Mouse (Mus musculus): ENCODE measurements around the gene Ncoa3. TPM values are rescaled to one million over a fixed set of nuclear protein-coding genes. Genes with fewer than 3 reads are reported as not detected.
"Not testable (repeated sequence)": the region's sequence is repeated elsewhere in the genome, so short reads cannot be mapped to it uniquely, and the experiment has no call there.

The Ncoa3 gene
- total RNA-seq, 2 experiments from 2014 or later, result 8.3 to 8.8 TPM

DNA sequence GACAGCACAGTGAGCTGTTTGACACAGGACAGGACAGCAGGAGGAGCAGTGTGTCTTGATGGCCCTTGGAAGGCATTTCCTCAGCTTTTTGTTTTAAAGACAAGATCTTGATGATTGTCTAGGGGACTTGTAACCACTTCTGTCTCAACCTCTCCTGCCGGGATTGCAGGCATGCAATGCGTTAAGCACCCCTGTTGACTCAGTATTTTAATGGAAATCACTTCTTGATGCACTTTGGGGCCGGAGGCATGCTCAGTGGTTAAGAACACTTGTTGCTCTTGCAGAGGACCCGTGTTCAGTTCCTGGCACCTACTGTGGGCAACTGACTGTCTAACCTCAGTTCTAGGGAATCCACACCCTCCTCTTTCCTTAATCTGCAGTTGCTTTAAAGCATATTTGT lies 74.0 kb downstream of the Ncoa3 start:
- ATAC-seq (replicated peaks; ENCODE audit: low FRiP score, low TSS enrichment, poor library complexity, severe bottlenecking), result no peak

DNA sequence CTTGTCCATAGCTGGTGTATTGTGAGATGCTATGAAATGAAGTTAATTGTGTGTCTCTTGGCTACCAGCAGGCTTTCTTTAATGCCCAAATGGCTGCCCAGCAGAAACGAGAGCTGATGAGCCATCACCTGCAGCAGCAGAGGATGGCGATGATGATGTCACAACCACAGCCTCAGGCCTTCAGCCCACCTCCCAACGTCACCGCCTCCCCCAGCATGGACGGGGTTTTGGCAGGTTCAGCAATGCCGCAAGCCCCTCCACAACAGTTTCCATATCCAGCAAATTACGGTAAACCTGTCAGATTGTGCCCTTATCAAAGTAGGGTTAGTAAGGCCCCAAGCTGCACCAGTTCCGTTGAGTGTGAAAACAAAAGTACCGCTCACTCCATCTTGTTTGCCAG lies 75.8 kb downstream of the Ncoa3 start:
- ATAC-seq (replicated peaks; ENCODE audit: low FRiP score, low TSS enrichment, poor library complexity, severe bottlenecking), result no peak

DNA sequence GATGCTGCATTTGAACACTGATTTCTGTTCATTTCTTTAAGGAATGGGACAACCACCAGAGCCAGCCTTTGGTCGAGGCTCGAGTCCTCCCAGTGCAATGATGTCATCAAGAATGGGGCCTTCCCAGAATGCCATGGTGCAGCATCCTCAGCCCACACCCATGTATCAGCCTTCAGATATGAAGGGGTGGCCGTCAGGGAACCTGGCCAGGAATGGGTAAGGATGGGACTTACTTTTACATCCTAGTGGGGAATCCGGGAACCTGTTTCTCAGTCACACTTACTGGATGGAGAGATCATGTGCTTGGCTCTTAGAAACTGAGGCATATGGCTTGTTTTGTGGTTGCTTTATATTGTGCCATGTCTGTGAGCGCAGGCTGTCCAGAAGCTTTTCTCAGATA lies 76.7 kb downstream of the Ncoa3 start:
- ATAC-seq (replicated peaks; ENCODE audit: low FRiP score, low TSS enrichment, poor library complexity, severe bottlenecking), result no peak

DNA sequence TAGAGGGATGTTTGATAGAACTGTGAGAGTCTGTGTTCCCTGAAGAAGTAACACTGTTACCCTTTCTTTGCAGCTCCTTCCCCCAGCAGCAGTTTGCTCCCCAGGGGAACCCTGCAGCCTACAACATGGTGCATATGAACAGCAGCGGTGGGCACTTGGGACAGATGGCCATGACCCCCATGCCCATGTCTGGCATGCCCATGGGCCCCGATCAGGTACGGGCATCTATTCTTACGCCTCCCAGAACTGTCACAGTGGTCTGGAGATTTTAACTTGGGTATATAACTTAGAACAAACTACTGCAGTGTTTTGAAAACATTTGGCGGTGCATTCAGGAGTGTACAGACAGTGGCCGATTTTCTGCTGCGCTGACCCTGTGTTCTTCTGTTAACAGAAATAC lies 77.3 kb downstream of the Ncoa3 start:
- no peak for ATAC-seq (replicated peaks; ENCODE audit: low FRiP score, low TSS enrichment, poor library complexity, severe bottlenecking)

DNA sequence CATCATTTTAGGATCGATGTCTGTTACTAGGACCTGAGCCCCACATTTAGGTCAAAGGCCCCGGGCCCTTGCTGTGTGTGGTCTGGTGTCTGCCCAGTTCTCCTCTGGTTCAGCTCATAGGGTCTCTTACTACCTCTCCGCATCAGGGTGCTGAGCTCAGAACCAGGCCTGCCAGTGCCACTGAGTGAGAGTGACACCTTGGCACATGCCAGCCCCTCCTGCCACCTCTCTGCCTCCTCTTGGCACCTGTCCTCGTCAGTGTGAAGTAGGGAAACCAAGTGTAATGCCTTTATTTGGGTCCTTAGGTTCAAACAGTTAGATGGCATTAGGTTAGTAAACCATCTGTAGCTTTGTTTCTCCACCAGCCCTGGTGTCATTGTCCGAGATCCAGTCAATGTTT lies 79.0 kb downstream of the Ncoa3 start:
- no peak for ATAC-seq (replicated peaks; ENCODE audit: low FRiP score, low TSS enrichment, poor library complexity, severe bottlenecking)

DNA sequence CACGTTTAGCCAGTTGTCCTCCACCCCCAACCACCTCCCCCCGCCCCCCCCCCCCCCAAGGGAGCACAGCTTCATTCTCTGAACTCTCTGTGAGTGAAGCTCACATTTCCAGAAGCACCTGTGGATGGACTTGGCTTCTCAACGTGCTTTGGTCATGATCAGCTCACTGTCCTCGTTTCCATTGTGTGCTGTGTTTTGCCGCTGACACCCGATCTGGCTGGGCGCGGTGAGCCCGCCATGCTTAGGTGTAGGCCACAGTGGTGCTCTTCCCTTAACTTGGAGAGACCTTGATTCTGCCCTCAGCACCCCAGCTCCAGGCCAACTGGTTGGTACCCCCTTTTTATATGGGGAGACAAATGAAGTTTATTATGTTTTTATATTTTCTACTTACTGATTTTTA lies 79.5 kb downstream of the Ncoa3 start:
- no peak for ATAC-seq (replicated peaks; ENCODE audit: low FRiP score, low TSS enrichment, poor library complexity, severe bottlenecking)

DNA sequence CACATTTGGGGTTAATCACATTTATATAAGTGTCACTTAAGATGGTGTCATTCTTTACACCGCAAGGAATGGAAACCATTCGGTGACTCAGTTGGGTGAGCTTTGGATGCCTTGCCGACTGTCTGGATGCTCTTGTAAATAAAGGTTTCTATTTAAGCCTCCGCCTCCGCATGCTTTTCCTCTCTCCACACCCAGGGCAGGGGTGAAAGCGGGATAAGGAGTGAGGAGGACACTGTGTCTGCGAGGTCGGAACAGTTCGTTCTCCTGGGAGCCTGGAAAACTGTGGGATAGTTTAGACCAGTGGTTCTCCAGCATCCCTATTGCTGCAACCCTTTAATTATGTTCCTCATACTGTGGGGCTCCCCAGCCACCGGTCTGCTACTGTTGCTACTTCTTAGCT lies 80.6 kb downstream of the Ncoa3 start:
- ATAC-seq (replicated peaks; ENCODE audit: low FRiP score, low TSS enrichment, poor library complexity, severe bottlenecking), result no peak

DNA sequence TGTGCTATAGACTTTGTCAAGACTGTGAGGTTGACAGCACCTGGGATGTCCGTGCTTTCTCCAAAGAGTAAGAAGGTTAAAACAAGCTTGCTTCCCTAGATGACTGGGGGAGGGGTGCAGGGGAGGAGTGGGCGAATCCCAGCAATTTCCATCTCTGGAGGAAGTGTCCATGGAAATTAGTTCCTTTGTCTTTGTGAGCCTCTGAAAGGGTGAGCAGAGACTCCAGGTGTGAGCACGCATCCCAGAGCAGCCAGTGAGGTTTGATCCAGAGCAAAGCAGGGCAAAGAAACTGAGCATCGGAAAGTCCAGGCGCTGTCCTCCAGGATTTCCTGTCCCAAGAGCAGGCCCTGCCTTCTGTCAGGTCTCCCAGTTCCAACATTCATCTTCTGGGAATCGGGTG lies 81.9 kb downstream of the Ncoa3 start:
- ATAC-seq (replicated peaks; ENCODE audit: low FRiP score, low TSS enrichment, poor library complexity, severe bottlenecking), result no peak

DNA sequence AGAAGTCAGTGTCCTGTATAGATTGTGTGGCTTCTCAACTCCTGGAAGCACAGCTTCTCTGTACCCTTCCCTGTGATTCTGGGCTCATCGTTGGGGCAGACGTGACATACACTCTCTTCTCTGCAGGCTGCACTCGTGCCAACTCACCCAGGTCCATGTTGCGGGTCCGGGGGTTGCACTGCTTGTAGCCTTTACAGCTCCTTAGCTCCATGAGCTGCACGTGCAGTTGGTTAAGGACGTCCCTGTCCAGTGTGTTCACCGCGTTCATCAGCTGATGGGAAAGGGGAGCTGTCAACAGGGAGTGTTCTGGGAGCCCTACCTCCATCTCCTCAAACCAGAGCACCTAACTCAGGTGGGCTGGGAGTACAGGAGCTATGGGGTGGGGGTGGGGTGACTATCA lies 84.9 kb downstream of the Ncoa3 start:
- no peak for ATAC-seq (replicated peaks; ENCODE audit: low FRiP score, low TSS enrichment, poor library complexity, severe bottlenecking)

DNA sequence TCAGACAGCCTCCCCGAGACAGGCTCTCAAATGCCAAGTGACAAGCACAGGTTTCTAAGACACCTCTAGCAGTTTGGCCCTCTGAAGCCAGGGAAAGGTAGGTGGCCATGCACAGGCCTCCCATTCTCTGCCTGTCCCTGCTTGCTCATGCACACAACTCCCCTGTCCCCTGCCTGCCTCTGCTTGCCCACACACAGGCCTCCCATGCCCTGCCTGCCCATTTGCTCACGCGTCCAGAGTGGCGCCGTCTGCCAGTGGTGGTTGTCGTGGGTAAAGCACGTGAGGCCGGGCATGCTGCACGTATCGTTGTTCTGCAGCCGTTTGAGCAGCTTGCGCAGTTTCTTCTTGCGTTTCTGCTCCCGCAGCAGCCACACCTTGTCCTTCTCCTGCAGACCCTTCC lies 86.8 kb downstream of the Ncoa3 start:
- no peak for ATAC-seq (replicated peaks; ENCODE audit: low FRiP score, low TSS enrichment, poor library complexity, severe bottlenecking)

DNA sequence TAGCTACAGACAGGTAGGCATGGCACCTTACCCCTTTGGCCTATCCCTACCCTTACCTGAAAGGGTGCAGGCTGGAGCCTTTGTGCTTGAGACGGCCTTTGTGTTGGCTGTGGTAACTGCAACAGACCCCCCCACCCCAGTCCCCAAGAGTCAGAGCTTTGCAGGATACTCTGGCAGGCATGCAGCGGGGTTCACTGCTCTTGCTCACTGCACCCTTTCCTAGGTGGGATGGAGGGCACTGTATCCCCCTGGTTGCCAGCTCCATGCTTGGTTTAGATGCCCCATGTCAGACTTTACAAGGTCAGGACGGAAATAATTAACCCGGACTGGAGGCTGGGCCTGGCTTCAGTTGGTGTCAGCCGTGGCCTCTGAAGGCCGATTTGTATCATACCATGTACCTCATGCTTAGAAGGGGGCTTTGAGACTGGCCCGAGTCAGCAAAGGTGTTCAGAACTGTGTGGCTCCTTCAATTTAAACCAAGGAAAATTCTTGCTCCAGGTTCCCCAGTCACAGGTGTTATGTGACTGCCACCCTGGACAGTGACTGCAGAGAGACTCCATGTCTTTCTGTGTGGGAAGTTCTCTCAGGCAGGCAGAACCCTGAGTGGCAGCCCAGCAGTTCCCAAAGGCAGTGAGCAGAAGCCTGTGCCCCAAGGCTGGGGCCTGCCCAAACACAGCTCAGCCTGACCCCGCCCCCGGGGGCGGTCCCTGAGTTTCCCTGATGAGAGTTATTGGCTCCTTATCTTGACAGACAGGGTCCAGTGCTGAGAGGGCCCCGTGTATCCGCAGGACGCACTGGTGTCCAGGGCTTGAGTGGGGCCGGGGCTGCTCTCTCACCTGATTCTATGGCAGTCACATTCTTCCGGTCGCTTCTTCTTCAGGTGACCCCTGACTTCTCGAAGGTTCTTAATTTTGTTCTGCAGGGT lies 87.8 kb downstream of the Ncoa3 start:
- peak; percentile 82 for ATAC-seq (replicated peaks; ENCODE audit: low FRiP score, low TSS enrichment, poor library complexity, severe bottlenecking)

DNA sequence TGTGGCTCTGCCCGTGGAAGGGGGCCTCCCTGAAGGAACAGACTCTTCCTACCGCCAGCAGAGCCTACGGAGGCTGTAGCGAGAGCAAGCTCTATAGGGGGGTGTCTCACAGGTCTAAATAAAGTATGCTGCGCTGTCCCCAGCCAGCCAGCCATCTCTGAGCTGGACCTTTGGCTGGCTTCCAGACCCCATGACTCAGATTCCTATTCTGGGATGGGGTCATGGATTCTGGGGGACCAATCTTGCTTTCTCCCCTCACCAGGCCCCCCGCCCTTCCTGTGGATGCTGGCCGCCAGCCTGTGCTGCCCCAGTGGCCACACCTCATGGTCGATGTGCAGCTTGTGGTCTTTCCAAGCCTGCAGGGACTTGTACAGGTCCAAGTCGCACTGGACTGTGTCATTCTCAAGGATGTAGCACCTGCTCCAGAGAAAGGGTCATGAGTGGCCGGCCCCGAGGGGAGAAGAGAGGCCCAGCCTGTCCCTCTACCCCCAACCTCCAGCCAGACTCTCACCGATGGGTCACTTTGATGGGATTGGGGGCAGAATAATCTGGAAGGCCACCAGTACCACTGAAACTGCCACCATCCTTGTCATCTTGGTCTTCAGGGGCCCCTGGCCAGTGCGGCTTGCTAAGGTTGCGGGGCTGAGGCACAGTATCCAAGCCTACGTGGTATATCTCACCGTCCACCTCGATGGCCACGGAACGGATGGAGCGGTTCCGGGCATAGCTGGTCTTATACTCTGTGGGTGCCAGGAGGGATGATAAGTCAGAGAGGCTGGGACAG lies 88.7 kb downstream of the Ncoa3 start:
- ATAC-seq (replicated peaks; ENCODE audit: low FRiP score, low TSS enrichment, poor library complexity, severe bottlenecking), result no peak

DNA sequence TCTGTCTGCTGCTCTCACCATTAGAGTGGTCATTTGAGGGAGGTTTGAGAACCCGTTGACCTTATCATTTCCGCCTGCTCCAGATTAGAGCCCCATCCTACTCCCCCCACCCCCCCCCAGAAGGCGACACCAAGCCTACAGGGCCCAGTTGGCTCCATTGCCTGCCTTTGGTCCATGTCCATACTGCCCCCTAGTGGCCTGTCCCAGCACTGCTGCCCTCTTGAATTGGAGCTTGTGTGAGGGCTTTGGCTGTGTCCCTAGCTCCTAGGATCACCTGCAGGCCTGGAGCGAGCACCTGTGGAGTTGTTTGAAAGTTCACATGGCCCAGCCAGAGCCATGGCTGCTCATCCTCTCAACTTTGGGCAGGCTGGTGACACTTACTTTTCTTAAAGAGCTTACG lies 89.8 kb downstream of the Ncoa3 start:
- peak; percentile 33; the same call in 1 of the 2 replicates for ATAC-seq (replicated peaks; ENCODE audit: low FRiP score, low TSS enrichment, poor library complexity, severe bottlenecking)

DNA sequence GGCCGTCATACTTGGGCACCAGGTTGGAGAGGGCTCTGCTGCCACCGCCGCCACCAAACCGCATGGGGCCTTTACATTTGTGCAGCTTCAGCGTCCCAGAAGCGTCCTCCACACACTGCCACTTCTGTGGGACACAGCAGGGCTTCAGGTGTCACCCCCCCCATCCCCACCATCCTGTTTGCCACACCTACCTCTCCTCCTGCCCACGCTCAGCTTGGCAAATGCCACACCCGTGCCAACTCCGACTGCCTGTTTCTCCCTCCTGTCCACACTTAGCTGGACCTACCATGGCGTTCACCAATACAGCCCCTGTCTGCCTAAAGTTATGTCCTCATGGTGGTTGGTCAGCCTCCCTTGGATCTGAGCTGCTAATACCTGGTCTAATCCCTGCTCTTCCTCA lies 90.2 kb downstream of the Ncoa3 start:
- ATAC-seq (replicated peaks; ENCODE audit: low FRiP score, low TSS enrichment, poor library complexity, severe bottlenecking), result no peak

DNA sequence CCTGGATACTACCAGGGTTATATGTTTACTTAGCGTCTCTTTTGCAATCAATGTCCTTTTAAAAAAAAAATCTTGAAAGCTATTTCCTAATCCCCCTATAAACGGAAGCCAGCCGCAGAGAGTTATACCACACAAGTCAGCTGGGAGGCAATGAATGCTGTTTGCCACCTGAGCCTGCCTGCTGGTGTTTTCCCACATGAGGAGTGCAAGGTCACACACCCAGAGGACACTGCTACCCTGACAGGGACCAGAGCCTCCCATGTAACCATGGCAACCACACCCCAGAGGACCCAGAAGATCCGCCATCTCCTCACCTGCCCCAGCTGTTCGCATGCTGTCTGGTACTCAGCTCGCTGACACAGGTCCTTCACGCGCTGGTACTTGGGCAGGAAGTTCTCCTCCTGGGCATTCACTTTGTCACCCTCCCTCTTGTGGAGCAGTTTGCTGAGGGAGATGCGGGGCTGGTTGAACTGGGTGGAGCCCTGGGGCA lies 91.2 kb downstream of the Ncoa3 start:
- ATAC-seq (replicated peaks; ENCODE audit: low FRiP score, low TSS enrichment, poor library complexity, severe bottlenecking), result no peak

DNA sequence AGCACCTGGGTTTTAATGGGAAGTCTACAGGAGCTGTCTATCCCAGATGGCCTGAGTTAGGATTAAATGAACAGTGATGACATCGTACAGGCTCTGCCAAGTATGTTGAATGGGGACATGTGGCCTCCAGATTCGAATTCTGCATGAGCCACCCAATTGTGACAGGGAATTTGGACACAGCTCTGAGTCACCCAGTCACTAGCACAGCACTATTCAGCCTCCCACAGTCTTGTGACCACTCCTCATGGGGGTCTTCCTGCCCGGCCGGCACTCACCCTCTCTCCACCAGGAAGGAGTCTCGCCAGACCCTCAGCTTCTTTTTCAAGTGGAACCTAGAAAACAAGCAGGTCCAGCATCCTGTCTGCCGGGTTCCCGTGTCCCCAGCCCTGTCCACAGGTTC lies 91.7 kb downstream of the Ncoa3 start:
- ATAC-seq (replicated peaks; ENCODE audit: low FRiP score, low TSS enrichment, poor library complexity, severe bottlenecking), result no peak

DNA sequence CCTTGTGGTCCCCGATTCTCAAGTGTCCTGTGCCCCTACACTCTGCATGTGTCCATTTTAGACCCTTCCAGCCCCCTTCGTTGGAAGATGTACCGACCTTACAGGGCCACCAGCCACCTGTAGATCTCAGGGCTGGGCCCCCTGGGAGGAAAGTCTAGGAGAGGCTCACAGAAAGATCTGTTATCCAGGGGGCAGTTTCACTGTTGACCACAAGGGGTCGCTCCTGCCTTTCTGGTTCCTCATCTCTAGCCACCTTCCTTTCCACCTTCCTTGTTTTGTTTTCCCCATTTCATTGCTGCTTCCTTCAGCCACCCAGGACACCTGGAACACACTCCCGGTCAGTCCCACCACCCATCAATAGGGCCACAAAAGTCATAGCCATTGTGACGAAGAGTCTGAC lies 92.5 kb downstream of the Ncoa3 start:
- ATAC-seq (replicated peaks; ENCODE audit: low FRiP score, low TSS enrichment, poor library complexity, severe bottlenecking), result not testable (repeated sequence)

DNA sequence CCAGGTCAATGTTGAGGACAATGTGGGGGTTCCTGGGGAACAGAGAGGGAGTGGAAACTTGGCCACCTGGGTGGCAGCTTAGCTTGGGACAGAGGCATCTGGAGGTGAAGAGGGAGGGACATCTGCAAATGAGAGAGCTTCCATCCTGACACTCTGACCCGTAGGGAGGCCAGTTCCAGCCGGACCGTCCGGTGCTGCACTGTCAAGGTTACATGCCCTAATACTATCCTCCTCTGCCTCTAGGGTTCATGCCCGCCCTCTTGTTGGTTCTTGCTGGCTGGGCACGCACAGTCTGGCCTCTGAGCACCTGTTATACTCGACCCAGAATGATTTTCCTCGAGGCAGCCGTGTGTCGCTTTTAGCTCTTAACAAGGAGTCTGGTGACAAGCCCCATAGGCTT lies 93.3 kb downstream of the Ncoa3 start:
- no peak for ATAC-seq (replicated peaks; ENCODE audit: low FRiP score, low TSS enrichment, poor library complexity, severe bottlenecking)

DNA sequence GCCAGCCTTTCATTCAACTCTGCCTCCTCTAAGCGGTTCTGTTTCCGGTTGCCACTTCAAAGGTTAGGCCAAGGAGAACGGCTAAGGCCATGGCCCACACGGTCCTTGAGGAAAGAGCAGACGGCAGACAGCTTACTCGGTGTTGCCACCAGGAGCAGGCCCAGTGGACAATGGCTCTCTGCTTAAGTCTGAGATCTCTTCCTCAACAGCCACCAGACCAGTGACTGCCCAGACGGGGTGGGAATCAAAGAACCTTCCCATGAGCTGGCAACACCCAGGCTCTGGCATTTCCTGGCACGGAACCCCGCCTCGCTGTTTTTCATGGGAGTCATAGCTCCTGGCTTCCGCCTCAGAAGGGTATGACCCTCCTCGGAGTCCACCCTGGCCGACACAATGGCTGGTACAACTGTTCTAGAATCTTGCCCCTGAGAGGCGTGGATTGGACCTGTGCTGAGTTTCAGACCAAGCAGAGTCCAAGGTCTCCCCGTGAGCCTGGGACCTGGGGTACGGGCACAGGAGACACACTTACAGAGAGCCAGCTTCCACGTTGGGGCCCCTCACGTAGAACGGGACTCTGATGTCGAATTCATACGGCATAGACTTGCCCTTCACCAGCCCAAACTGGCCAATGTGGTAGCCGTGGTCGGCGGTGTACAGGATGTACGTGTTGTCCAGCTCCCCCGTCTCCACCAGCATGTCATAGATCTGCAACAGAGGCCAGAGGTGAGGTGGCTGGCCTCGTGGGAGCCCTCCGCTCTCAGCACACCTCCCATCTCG lies 94.2 kb downstream of the Ncoa3 start:
- no peak for ATAC-seq (replicated peaks; ENCODE audit: low FRiP score, low TSS enrichment, poor library complexity, severe bottlenecking)

DNA sequence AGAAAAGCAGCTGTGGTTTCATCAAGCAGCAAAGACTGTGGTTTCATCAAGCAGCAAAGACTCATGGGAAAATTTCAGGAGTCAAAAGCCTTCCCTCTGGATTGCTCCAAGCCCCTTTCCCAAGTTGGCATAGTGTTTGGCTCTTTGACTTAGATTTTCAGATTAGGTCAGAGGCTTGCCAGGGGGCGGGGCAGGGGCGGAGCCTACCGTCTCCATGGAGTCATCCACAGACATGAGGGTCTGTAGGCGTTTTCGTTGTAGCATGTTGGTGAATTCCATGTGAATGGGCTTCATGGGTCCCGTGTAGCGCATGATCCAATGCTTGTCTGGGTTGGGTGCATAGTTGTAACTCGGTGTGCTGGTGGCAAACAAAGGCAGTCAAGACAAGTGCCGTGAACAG lies 96.6 kb downstream of the Ncoa3 start:
- ATAC-seq (replicated peaks; ENCODE audit: low FRiP score, low TSS enrichment, poor library complexity, severe bottlenecking), result no peak
